Mouse (Mus musculus) intestine, embryonic 16.5 days (tissue): ENCODE data around the gene Psmb8. TPM values are rescaled to one million over a fixed set of nuclear protein-coding genes. Genes with fewer than 3 reads are reported as not detected.
A peak's percentile ranks its signal among the peaks of the same experiment; 100 is the strongest.

Experiments used
- ATAC-seq: fragments of 200-750 bp; cut with Nextera tagmentation; 2 replicates; pipeline ENCODE4 v1.8.0; 2017; ENCODE audit warnings: moderate TSS enrichment, moderate library complexity
- H3K27ac ChIP-seq: fragments of 300-500 bp; sonication (generic); 2 replicates; pipeline ENCODE4 v1.5.1; 2014; ENCODE audit warnings: mild to moderate bottlenecking, low read length
- H3K27me3 ChIP-seq: fragments of 300-500 bp; sonication (generic); replicated peaks from 2 replicates; pipeline ENCODE4 v1.6.1; 2014; ENCODE audit warnings: low read length, control low read depth, mixed read lengths; ENCODE audit not compliant: control insufficient read depth, insufficient read depth
- H3K36me3 ChIP-seq: fragments of 300-500 bp; sonication (generic); 2 replicates; pipeline ENCODE4 v1.6.1; 2014; ENCODE audit warnings: low read length, control low read depth; ENCODE audit not compliant: control insufficient read depth, insufficient read depth
- H3K4me1 ChIP-seq: fragments of 300-500 bp; sonication (generic); 2 replicates; pipeline ENCODE4 v1.6.1; 2014; ENCODE audit warnings: low read length, control low read depth, mixed read lengths; ENCODE audit not compliant: control insufficient read depth, insufficient read depth
- H3K4me2 ChIP-seq: fragments of 300-500 bp; sonication (generic); 2 replicates; pipeline ENCODE4 v1.6.1; 2014; ENCODE audit warnings: low read depth, low read length, control low read depth
- H3K4me3 ChIP-seq: fragments of 300-500 bp; sonication (generic); 2 replicates; pipeline ENCODE4 v1.5.1; 2014; ENCODE audit warnings: mild to moderate bottlenecking, low read length
- H3K9ac ChIP-seq: fragments of 300-500 bp; sonication (generic); 2 replicates; pipeline ENCODE4 v1.6.1; 2014; ENCODE audit warnings: low read depth, low read length
- H3K9me3 ChIP-seq: fragments of 300-500 bp; sonication (generic); 2 replicates; pipeline ENCODE4 v1.6.1; 2016; ENCODE audit warnings: low read length, control low read depth; ENCODE audit not compliant: control insufficient read depth
- WGBS: fragments of 180-500 bp; shearing (Covaris S2); extraction: QIAGEN DNeasy Blood & Tissue Kit; methylation state at CpG from one replicate; pipeline ENCODE4 v1.1.7; 2014; 5-methylcytosine and 5-hydroxymethylcytosine counted together
- polyA plus RNA-seq: library from polyadenylated mRNA; unstranded; fragments of >200 nt; fragmentation: Nextera tagmentation; extraction: Ambion mirVana; gene quantifications from 2 replicates; pipeline ENCODE4 v1.2.1, GENCODE M21; 2015

Gene Psmb8
- polyA plus RNA-seq, 1 experiment from 2014 or later = 20.7 TPM

- Histone ChIP-seq H3K27me3 (no peaks in the 10 kb centered on the region; the same call in 1 of the 2 replicates), H3K4me3 (peak overlapping the region; percentile 62), H3K36me3 (no peaks in the 10 kb centered on the region), H3K4me2 (peak overlapping the region; percentile 97), H3K27ac (peak overlapping the region; percentile 78), H3K9me3 (no peaks in the 10 kb centered on the region), H3K4me1 (peaks cover 13% of the 10 kb centered on the region), H3K9ac (peak overlapping the region; percentile 78)
- WGBS = 4% methylated on average over 20 of the region's 20 CpGs
- peak; percentile 14 for ATAC-seq
These were observed 9.5 kb upstream of the Psmb8 start for GRCm38 (mm10) chr17:34188010-34188409.

- H3K27me3 ChIP-seq = no peaks in the 10 kb centered on the region; the same call in 1 of the 2 replicates
These were observed 8.5 kb upstream of the Psmb8 start for GRCm38 (mm10) chr17:34188986-34189385.

GRCm38 (mm10) chr17:34192852-34193251, 4.7 kb upstream of the Psmb8 start:
- peaks cover 13% of the 10 kb centered on the region for H3K27me3 ChIP-seq
- peak; percentile 22; the same call in 1 of the 2 replicates for ATAC-seq

More at GRCm38 (mm10) chr17:34188986-34189385, 8.5 kb upstream of the Psmb8 start:
- 79% methylated on average over 6 of the region's 6 CpGs for WGBS
- no peak for ATAC-seq
- Histone ChIP-seq H3K9ac (no peak overlapping the region), H3K36me3 (no peaks in the 10 kb centered on the region), H3K4me3 (no peak overlapping the region), H3K9me3 (no peaks in the 10 kb centered on the region), H3K4me1 (peaks cover 13% of the 10 kb centered on the region), H3K27ac (no peak overlapping the region), H3K4me2 (no peak overlapping the region)

GRCm38 (mm10) chr17:34193468-34193867, 4.1 kb upstream of the Psmb8 start:
- H3K27me3 ChIP-seq = peaks cover 15% of the 10 kb centered on the region
- no peak overlapping the region for H3K27ac ChIP-seq
- no peaks in the 10 kb centered on the region for H3K9me3 ChIP-seq
- 52% methylated on average over 8 of the region's 8 CpGs for WGBS
- no peaks in the 10 kb centered on the region for H3K36me3 ChIP-seq
- no peak for ATAC-seq
- H3K4me1 ChIP-seq = peaks cover 5% of the 10 kb centered on the region; the same call in 1 of the 2 replicates
- no peak overlapping the region for H3K9ac ChIP-seq
- H3K4me3 ChIP-seq = no peak overlapping the region
- no peak overlapping the region for H3K4me2 ChIP-seq

More at GRCm38 (mm10) chr17:34192852-34193251, 4.7 kb upstream of the Psmb8 start:
- H3K9me3 ChIP-seq = no peaks in the 10 kb centered on the region
- WGBS = 21% methylated on average over 16 of the region's 16 CpGs
- no peak overlapping the region for H3K4me2 ChIP-seq
- H3K27ac ChIP-seq = no peak overlapping the region
- no peak overlapping the region for H3K9ac ChIP-seq
- H3K4me3 ChIP-seq = no peak overlapping the region
- H3K36me3 ChIP-seq = no peaks in the 10 kb centered on the region
- H3K4me1 ChIP-seq = peaks cover 8% of the 10 kb centered on the region; the same call in 1 of the 2 replicates

GRCm38 (mm10) chr17:34194723-34195122, 2.8 kb upstream of the Psmb8 start:
- Histone ChIP-seq H3K9ac (no peak overlapping the region), H3K27ac (no peak overlapping the region), H3K36me3 (no peaks in the 10 kb centered on the region), H3K4me1 (peaks cover 5% of the 10 kb centered on the region; the same call in 1 of the 2 replicates), H3K27me3 (peaks cover 18% of the 10 kb centered on the region), H3K4me3 (no peak overlapping the region), H3K9me3 (no peaks in the 10 kb centered on the region), H3K4me2 (no peak overlapping the region)
- ATAC-seq = no peak
- WGBS = 91% methylated on average over 4 of the region's 4 CpGs

GRCm38 (mm10) chr17:34196491-34196890, 1.0 kb upstream of the Psmb8 start:
- peaks cover 3% of the 10 kb centered on the region; the same call in 1 of the 2 replicates for H3K9me3 ChIP-seq
- H3K36me3 ChIP-seq = no peaks in the 10 kb centered on the region
- 44% methylated on average over 12 of the region's 12 CpGs for WGBS
- no peak overlapping the region for H3K4me2 ChIP-seq
- peaks cover 5% of the 10 kb centered on the region; the same call in 1 of the 2 replicates for H3K4me1 ChIP-seq
- H3K27me3 ChIP-seq = peaks cover 18% of the 10 kb centered on the region
- no peak overlapping the region for H3K4me3 ChIP-seq
- no peak overlapping the region for H3K9ac ChIP-seq
- no peak overlapping the region for H3K27ac ChIP-seq
- no peak for ATAC-seq

- Histone ChIP-seq H3K9ac (peak overlapping the region; percentile 50), H3K36me3 (no peaks in the 10 kb centered on the region), H3K4me1 (peaks cover 5% of the 10 kb centered on the region; the same call in 1 of the 2 replicates), H3K9me3 (peaks cover 3% of the 10 kb centered on the region; the same call in 1 of the 2 replicates), H3K4me2 (peak overlapping the region; percentile 90), H3K4me3 (peak overlapping the region; percentile 49), H3K27me3 (peaks cover 18% of the 10 kb centered on the region), H3K27ac (no peak overlapping the region)
- peak; percentile 70 for ATAC-seq
- 2% methylated on average over 32 of the region's 32 CpGs for WGBS
These were observed 491 bp downstream of the Psmb8 start for GRCm38 (mm10) chr17:34197904-34198520.

GRCm38 (mm10) chr17:34198521-34198912, 996 bp downstream of the Psmb8 start:
- peaks cover 5% of the 10 kb centered on the region; the same call in 1 of the 2 replicates for H3K4me1 ChIP-seq
- H3K27me3 ChIP-seq = peaks cover 18% of the 10 kb centered on the region
- WGBS = 8% methylated on average over 11 of the region's 11 CpGs
- peak overlapping the region; percentile 90 for H3K4me2 ChIP-seq
- peak overlapping the region; percentile 49 for H3K4me3 ChIP-seq
- peak overlapping the region; percentile 50 for H3K9ac ChIP-seq
- no peak overlapping the region for H3K27ac ChIP-seq
- peaks cover 3% of the 10 kb centered on the region; the same call in 1 of the 2 replicates for H3K9me3 ChIP-seq
- peak; percentile 19; the same call in 1 of the 2 replicates for ATAC-seq
- no peaks in the 10 kb centered on the region for H3K36me3 ChIP-seq

- no peak overlapping the region for H3K4me2 ChIP-seq
- H3K9me3 ChIP-seq = peaks cover 3% of the 10 kb centered on the region; the same call in 1 of the 2 replicates
- peak overlapping the region; percentile 49; the same call in 1 of the 2 replicates for H3K4me3 ChIP-seq
- WGBS = 71% methylated on average over 12 of the region's 12 CpGs
- no peak overlapping the region for H3K27ac ChIP-seq
- H3K36me3 ChIP-seq = no peaks in the 10 kb centered on the region
- no peak overlapping the region for H3K9ac ChIP-seq
- H3K27me3 ChIP-seq = peaks cover 18% of the 10 kb centered on the region
- peaks cover 5% of the 10 kb centered on the region; the same call in 1 of the 2 replicates for H3K4me1 ChIP-seq
- ATAC-seq = no peak
These were observed 1.6 kb downstream of the Psmb8 start for GRCm38 (mm10) chr17:34199050-34199619.
